Mouse (Mus musculus) kidney, postnatal 0 days (tissue): ENCODE data around the gene Gm10073. TPM values are rescaled to one million over a fixed set of nuclear protein-coding genes. Genes with fewer than 3 reads are reported as not detected.
A peak's percentile ranks its signal among the peaks of the same experiment; 100 is the strongest.

ENCODE experiments used
- ATAC-seq: fragments of 200-750 bp; cut with Nextera tagmentation; replicated peaks from 2 replicates; pipeline ENCODE4 v1.8.0; 2017; ENCODE audit warnings: low read depth, moderate number of reproducible peaks, moderate TSS enrichment, moderate library complexity; ENCODE audit not compliant: low FRiP score
- DNase-seq: peaks from one replicate; pipeline ENCODE4 v3.0.0-alpha.2; 2016; ENCODE audit warnings: low spot score
- H3K27ac ChIP-seq: fragments of 300-500 bp; sonication (generic); 2 replicates; pipeline ENCODE4 v1.5.1; 2014; ENCODE audit warnings: mild to moderate bottlenecking
- H3K27me3 ChIP-seq: fragments of 300-500 bp; sonication (generic); 2 replicates; pipeline ENCODE4 v1.6.1; 2014; ENCODE audit warnings: low read length, mixed read lengths; ENCODE audit not compliant: insufficient read depth
- H3K36me3 ChIP-seq: fragments of 300-500 bp; sonication (generic); 2 replicates; pipeline ENCODE4 v1.6.1; 2014; ENCODE audit warnings: low read length, mixed read lengths; ENCODE audit not compliant: insufficient read depth
- H3K4me1 ChIP-seq: fragments of 300-500 bp; sonication (generic); replicated peaks from 2 replicates; pipeline ENCODE4 v1.6.1; 2014; ENCODE audit warnings: antibody characterized with exemption, low read length, mixed read lengths; ENCODE audit not compliant: insufficient read depth
- H3K4me2 ChIP-seq: fragments of 300-500 bp; sonication (generic); 2 replicates; pipeline ENCODE4 v1.6.1; 2014; ENCODE audit warnings: mild to moderate bottlenecking, low read length, moderate library complexity, mixed read lengths
- H3K4me3 ChIP-seq: fragments of 300-500 bp; sonication (generic); replicated peaks from 2 replicates; pipeline ENCODE4 v1.5.1; 2014; ENCODE audit warnings: low read depth, low read length
- H3K9ac ChIP-seq: fragments of 300-500 bp; sonication (generic); 2 replicates; pipeline ENCODE4 v1.6.1; 2014; ENCODE audit warnings: low read depth, low read length
- H3K9me3 ChIP-seq: fragments of 300-500 bp; sonication (generic); replicated peaks from 2 replicates; pipeline ENCODE4 v1.6.1; 2016; ENCODE audit warnings: low read length, inconsistent platforms, mixed read lengths
- CTCF ChIP-seq: IDR thresholded peaks from 2 replicates; pipeline ENCODE4 v1.5.1; 2016; ENCODE audit warnings: antibody characterized with exemption, low read depth, mild to moderate bottlenecking, moderate library complexity
- WGBS: fragments of 180-500 bp; shearing (Covaris S2); extraction: QIAGEN DNeasy Blood & Tissue Kit; methylation state at CpG from one replicate; pipeline ENCODE4 v1.1.7; 2014; 5-methylcytosine and 5-hydroxymethylcytosine counted together
- polyA plus RNA-seq: library from polyadenylated mRNA; unstranded; fragments of >200 nt; fragmentation: Nextera tagmentation; extraction: Ambion mirVana; gene quantifications from 2 replicates; pipeline ENCODE4 v1.2.1, GENCODE M21; 2015

Gene Gm10073
- polyA plus RNA-seq, 1 experiment from 2014 or later, result 15.1 TPM

DNA sequence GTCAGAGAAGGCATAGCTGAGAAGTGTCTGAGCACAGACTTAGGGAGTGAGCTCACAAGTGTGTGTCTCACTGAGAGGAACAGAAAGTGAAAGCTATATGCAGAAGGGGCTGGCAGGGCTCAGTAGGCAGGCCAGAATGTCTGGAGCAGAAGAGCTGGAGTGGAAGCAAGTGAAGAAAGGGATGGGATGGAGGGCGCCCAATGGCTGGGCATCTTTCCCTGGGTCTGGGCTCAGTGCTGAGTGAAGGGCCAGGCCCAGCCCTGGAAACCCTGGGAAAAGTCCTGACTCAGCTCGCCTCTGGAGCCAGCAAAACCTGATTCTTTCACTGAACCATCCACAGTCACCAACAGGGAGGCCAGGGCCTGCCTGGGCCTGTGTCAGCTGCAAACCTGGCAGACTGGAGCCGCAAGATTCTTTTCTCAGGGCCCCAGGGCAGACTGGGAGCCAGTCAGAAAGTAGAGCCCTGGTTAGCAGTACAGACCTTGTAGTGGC is 9.5 kb downstream of the Gm10073 start:
- Histone ChIP-seq H3K36me3 (no peaks in the 10 kb centered on the region), H3K4me1 (no peaks in the 10 kb centered on the region), H3K9ac (no peak overlapping the region), H3K4me2 (no peak overlapping the region), H3K27ac (0 out of 2 replicates have a peak overlapping the region, but pooled peaks have one; percentile 15), H3K4me3 (no peak overlapping the region), H3K9me3 (no peaks in the 10 kb centered on the region), H3K27me3 (no peaks in the 10 kb centered on the region)
- DNase-seq (no peak), ATAC-seq (no peak)
- TF ChIP-seq CTCF, result no peak
- 79% methylated on average over 3 of the region's 3 CpGs for WGBS

GRCm38 (mm10) chr8:106561097-106561865 is 12.0 kb downstream of the Gm10073 start:
- no peak overlapping the region for H3K27ac ChIP-seq
- no peaks in the 10 kb centered on the region for H3K4me1 ChIP-seq
- DNase-seq (peak; percentile 83), ATAC-seq (peak; percentile 94)
- no peaks in the 10 kb centered on the region for H3K27me3 ChIP-seq
- peak; percentile 93 for TF ChIP-seq CTCF
- H3K36me3 ChIP-seq, result no peaks in the 10 kb centered on the region
- H3K9me3 ChIP-seq, result no peaks in the 10 kb centered on the region
- 17% methylated on average over 21 of the region's 21 CpGs for WGBS
- no peak overlapping the region for H3K4me3 ChIP-seq
- no peak overlapping the region for H3K9ac ChIP-seq
- H3K4me2 ChIP-seq, result no peak overlapping the region

- H3K36me3 ChIP-seq, result 0 out of 2 replicates have a peak, but pooled peaks cover 5% of the 10 kb centered on the region
- H3K9ac ChIP-seq, result no peak overlapping the region
- 57% methylated on average over 9 of the region's 9 CpGs for WGBS
- no peaks in the 10 kb centered on the region for H3K9me3 ChIP-seq
- no peak for ATAC-seq
- no peaks in the 10 kb centered on the region for H3K27me3 ChIP-seq
- H3K4me2 ChIP-seq, result no peak overlapping the region
- DNase-seq, result no peak
- no peaks in the 10 kb centered on the region for H3K4me1 ChIP-seq
- H3K27ac ChIP-seq, result no peak overlapping the region
- H3K4me3 ChIP-seq, result no peak overlapping the region
- no peak for TF ChIP-seq CTCF
These were observed 13.4 kb downstream of the Gm10073 start for GRCm38 (mm10) chr8:106559844-106560243.

GRCm38 (mm10) chr8:106556068-106556645 is 17.1 kb downstream of the Gm10073 start:
- H3K9ac ChIP-seq, result no peak overlapping the region
- H3K27ac ChIP-seq, result no peak overlapping the region
- H3K9me3 ChIP-seq, result no peaks in the 10 kb centered on the region
- H3K4me3 ChIP-seq, result no peak overlapping the region
- 0 out of 2 replicates have a peak, but pooled peaks cover 5% of the 10 kb centered on the region for H3K36me3 ChIP-seq
- DNase-seq (no peak), ATAC-seq (no peak)
- no peaks in the 10 kb centered on the region for H3K27me3 ChIP-seq
- no peak for TF ChIP-seq CTCF
- no peaks in the 10 kb centered on the region for H3K4me1 ChIP-seq
- H3K4me2 ChIP-seq, result no peak overlapping the region
- WGBS, result 62% methylated on average over 6 of the region's 7 CpGs

DNA sequence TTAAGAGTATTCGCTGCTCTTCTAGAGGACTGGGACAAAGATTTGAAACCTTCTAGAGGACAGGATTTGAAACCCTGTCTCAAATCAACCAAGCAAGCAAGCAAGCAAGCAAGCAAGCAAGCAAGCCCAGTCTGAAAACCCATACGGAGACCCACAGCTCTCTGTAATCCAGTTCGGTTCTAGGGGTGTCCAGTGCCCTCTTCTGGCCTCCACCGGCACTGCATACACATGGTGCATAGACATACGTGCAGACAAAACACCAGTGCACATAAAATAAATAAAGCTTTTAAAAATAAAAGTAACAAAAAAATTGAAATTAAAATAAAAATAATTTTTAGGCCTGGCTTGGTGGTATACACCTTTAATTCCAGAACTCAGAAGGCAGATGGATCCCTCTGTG is 19.2 kb downstream of the Gm10073 start:
- Histone ChIP-seq H3K27ac (no peak overlapping the region), H3K9me3 (no peaks in the 10 kb centered on the region), H3K27me3 (no peaks in the 10 kb centered on the region), H3K4me2 (no peak overlapping the region), H3K36me3 (0 out of 2 replicates have a peak, but pooled peaks cover 5% of the 10 kb centered on the region), H3K9ac (no peak overlapping the region), H3K4me3 (no peak overlapping the region), H3K4me1 (no peaks in the 10 kb centered on the region)
- DNase-seq, result no peak
- no peak for ATAC-seq
- TF ChIP-seq CTCF, result peak; percentile 33; the same call in 1 of the 2 replicates
- 97% methylated on average over 5 of the region's 5 CpGs for WGBS

DNA sequence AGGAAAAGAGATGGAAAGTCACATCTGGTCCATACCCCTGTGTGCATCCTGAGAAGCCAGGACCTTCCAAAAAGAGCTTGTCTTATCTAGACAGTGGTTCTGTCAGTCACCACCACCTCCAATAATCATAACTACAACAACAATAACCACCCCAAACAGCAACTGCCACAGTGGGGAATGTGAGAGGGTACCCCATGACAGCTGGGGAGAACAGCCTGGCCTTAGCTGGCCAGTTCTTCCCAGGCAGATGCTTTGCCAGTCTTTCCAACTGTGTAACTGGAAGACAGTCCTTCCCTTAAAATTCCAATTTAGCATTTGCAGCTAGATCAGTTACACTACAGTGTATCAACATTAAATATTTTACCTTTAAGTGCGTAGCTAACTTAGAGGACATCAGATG is 22.4 kb downstream of the Gm10073 start:
- 97% methylated on average over 1 of the region's 1 CpGs for WGBS

More for the DNA sequence above, 22.4 kb downstream of the Gm10073 start:
- ATAC-seq (no peak), DNase-seq (no peak)
- no peaks in the 10 kb centered on the region for H3K9me3 ChIP-seq
- H3K4me1 ChIP-seq, result no peaks in the 10 kb centered on the region
- no peak overlapping the region for H3K4me3 ChIP-seq
- 0 out of 2 replicates have a peak, but pooled peaks cover 7% of the 10 kb centered on the region for H3K36me3 ChIP-seq
- H3K27ac ChIP-seq, result no peak overlapping the region
- no peaks in the 10 kb centered on the region for H3K27me3 ChIP-seq
- H3K9ac ChIP-seq, result no peak overlapping the region
- no peak for TF ChIP-seq CTCF
- H3K4me2 ChIP-seq, result no peak overlapping the region
